Mouse (Mus musculus) brain, embryonic 14.5 days (tissue): ENCODE results near the gene Adam8.

Experiments
- CTCF ChIP-seq: fragments of 200-500 bp; IDR thresholded peaks from 2 replicates; pipeline ENCODE4 v1.5.1; 2012; ENCODE audit warnings: inconsistent platforms, mild to moderate bottlenecking, moderate library complexity, borderline replicate concordance; ENCODE audit not compliant: insufficient read depth, insufficient read length; ENCODE audit errors: extremely low read depth
- POLR2A ChIP-seq: fragments of 200-500 bp; IDR thresholded peaks from 2 replicates; pipeline ENCODE4 v1.6.1; 2012; ENCODE audit warnings: mild to moderate bottlenecking, inconsistent platforms, borderline replicate concordance; ENCODE audit not compliant: poor library complexity, insufficient read depth, insufficient read length, severe bottlenecking; ENCODE audit errors: extremely low read depth

- TF ChIP-seq POLR2A (no peak), CTCF (no peak)
Measured at GRCm38 (mm10) chr7:139945516-139945915, 46.8 kb downstream of the Adam8 start.
